Mouse (Mus musculus): ENCODE data around the gene Gm11238.
"Not testable (repeated sequence)": the region's sequence is repeated elsewhere in the genome, so short reads cannot be mapped to it uniquely, and the experiment has no call there.

Gene Gm11238

GRCm38 (mm10) chr4:73607581-73607980, at the start of gene Gm11238:
Gene Gm11238 (plus strand): TSS chr4:73607881.
- not testable (repeated sequence) for DNase-seq (ENCODE audit: low read depth)

GRCm38 (mm10) chr4:73599248-73599647, 8.4 kb upstream of the Gm11238 start:
- DNase-seq (ENCODE audit: low read depth) = no peak

- DNase-seq (ENCODE audit: low read depth) = not testable (repeated sequence)
Measured at GRCm38 (mm10) chr4:73622684-73623083, 15.0 kb downstream of the Gm11238 start, which contains the start of gene Gm11237. Gene Gm11237 (plus strand): TSS chr4:73622984.

- not testable (repeated sequence) for DNase-seq (ENCODE audit: low read depth)
Measured at GRCm38 (mm10) chr4:73637821-73638220, 30.1 kb downstream of the Gm11238 start, which contains the start of gene Gm11236. Gene Gm11236 (plus strand): TSS chr4:73638121.

GRCm38 (mm10) chr4:73661864-73662263, 54.2 kb downstream of the Gm11238 start:
- not testable (repeated sequence) for DNase-seq (ENCODE audit: low read depth)

GRCm38 (mm10) chr4:73668054-73668453, 60.4 kb downstream of the Gm11238 start, which contains the start of gene Gm11239:
Gene Gm11239 (plus strand): TSS chr4:73668354.
- DNase-seq (ENCODE audit: low read depth) = not testable (repeated sequence)

- DNase-seq (ENCODE audit: low read depth) = not testable (repeated sequence)
Measured at GRCm38 (mm10) chr4:73683216-73683615, 75.5 kb downstream of the Gm11238 start, which contains the start of gene Gm428. Gene Gm428 (plus strand): TSS chr4:73683516.
